Mouse (Mus musculus) kidney, embryonic 15.5 days (tissue): ENCODE data around the gene Tgfbr1. TPM values are rescaled to one million over a fixed set of nuclear protein-coding genes. Genes with fewer than 3 reads are reported as not detected.

Source experiments
- ATAC-seq: fragments of 200-750 bp; cut with Nextera tagmentation; replicated peaks from 2 replicates; pipeline ENCODE4 v1.8.0; 2017; ENCODE audit warnings: moderate TSS enrichment; ENCODE audit not compliant: low FRiP score
- H3K27ac ChIP-seq: fragments of 300-500 bp; sonication (generic); 2 replicates; pipeline ENCODE4 v1.5.1; 2015; ENCODE audit warnings: mild to moderate bottlenecking, inconsistent platforms
- H3K27me3 ChIP-seq: fragments of 300-500 bp; sonication (generic); 2 replicates; pipeline ENCODE4 v1.6.1; 2015; ENCODE audit warnings: inconsistent platforms
- H3K36me3 ChIP-seq: fragments of 300-500 bp; sonication (generic); 2 replicates; pipeline ENCODE4 v1.6.1; 2015; ENCODE audit warnings: inconsistent platforms
- H3K4me1 ChIP-seq: fragments of 300-500 bp; sonication (generic); 2 replicates; pipeline ENCODE4 v1.6.1; 2015; ENCODE audit warnings: inconsistent platforms
- H3K4me2 ChIP-seq: fragments of 300-500 bp; sonication (generic); 2 replicates; pipeline ENCODE4 v1.6.1; 2015; ENCODE audit warnings: moderate library complexity, mild to moderate bottlenecking, inconsistent platforms
- H3K4me3 ChIP-seq: fragments of 300-500 bp; sonication (generic); replicated peaks from 2 replicates; pipeline ENCODE4 v1.5.1; 2015; ENCODE audit warnings: mild to moderate bottlenecking, inconsistent platforms
- H3K9ac ChIP-seq: fragments of 300-500 bp; sonication (generic); 2 replicates; pipeline ENCODE4 v1.6.1; 2015; ENCODE audit warnings: mild to moderate bottlenecking, inconsistent platforms
- H3K9me3 ChIP-seq: fragments of 300-500 bp; sonication (generic); replicated peaks from 2 replicates; pipeline ENCODE4 v1.6.1; 2016; ENCODE audit warnings: inconsistent platforms
- WGBS: fragments of 180-500 bp; shearing (Covaris S2); methylation state at CpG from one replicate; pipeline ENCODE4 v1.1.7; 2015; ENCODE audit warnings: mixed read lengths; 5-methylcytosine and 5-hydroxymethylcytosine counted together
- polyA plus RNA-seq: library from polyadenylated mRNA; unstranded; fragments of >200 nt; fragmentation: Nextera tagmentation; extraction: Ambion mirVana; gene quantifications from 2 replicates; pipeline ENCODE4 v1.2.1, GENCODE M21; 2015

The Tgfbr1 gene
- polyA plus RNA-seq, 1 experiment from 2014 or later: 45.2 TPM

DNA sequence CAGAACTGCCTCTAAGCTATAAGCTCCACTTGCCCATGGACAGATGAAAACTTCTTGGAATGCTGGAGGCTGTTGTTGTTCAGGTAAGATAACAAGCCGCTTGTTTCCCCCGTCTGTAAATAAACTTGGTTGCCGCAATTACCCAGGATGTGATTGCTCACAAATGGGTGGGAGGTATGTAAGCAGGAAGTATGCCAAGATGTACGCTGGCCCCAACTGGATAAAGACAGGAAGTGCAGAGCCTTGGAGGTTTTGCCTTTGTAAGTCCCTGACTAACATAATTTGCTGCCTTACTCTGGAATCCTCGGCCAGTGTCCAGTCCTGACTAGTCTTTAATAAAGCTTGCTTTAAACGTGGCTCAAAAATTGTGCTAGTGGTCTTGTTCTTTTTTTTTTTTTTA, 77.5 kb downstream of the Tgfbr1 start:
- no peak overlapping the region for H3K27ac ChIP-seq
- no peaks in the 10 kb centered on the region for H3K36me3 ChIP-seq
- H3K9ac ChIP-seq: no peak overlapping the region
- no peak overlapping the region for H3K4me2 ChIP-seq
- no peak overlapping the region for H3K4me3 ChIP-seq
- peaks cover 13% of the 10 kb centered on the region for H3K4me1 ChIP-seq
- WGBS: 55% methylated on average over 6 of the region's 6 CpGs
- peaks cover 20% of the 10 kb centered on the region; the same call in 1 of the 2 replicates for H3K27me3 ChIP-seq
- no peak for ATAC-seq
- H3K9me3 ChIP-seq: no peaks in the 10 kb centered on the region

DNA sequence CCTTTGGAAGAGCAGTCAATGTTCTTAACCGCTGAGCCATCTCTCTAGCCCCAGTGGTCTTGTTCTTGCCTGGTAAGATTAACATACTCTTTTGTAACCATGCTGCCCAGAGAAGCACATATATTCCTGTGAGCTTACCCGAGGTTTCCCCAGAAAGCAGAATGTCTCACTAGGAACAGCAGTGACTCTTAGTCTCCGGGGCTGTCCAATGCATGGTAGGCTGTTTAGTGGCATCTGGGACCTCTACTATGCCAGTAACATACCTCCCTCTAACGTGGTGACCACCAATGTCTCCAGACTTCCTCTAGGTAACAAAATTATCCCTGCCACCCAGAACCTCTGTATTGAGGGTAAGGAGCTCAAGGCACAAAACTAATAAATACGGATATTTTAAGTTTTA, 78.1 kb downstream of the Tgfbr1 start:
- H3K27me3 ChIP-seq: peaks cover 19% of the 10 kb centered on the region; the same call in 1 of the 2 replicates
- WGBS: 86% methylated on average over 5 of the region's 5 CpGs
- no peak overlapping the region for H3K9ac ChIP-seq
- H3K4me2 ChIP-seq: no peak overlapping the region
- H3K4me1 ChIP-seq: peaks cover 12% of the 10 kb centered on the region; the same call in 1 of the 2 replicates
- no peak overlapping the region for H3K27ac ChIP-seq
- H3K9me3 ChIP-seq: no peaks in the 10 kb centered on the region
- ATAC-seq: no peak
- H3K4me3 ChIP-seq: no peak overlapping the region
- no peaks in the 10 kb centered on the region for H3K36me3 ChIP-seq

DNA sequence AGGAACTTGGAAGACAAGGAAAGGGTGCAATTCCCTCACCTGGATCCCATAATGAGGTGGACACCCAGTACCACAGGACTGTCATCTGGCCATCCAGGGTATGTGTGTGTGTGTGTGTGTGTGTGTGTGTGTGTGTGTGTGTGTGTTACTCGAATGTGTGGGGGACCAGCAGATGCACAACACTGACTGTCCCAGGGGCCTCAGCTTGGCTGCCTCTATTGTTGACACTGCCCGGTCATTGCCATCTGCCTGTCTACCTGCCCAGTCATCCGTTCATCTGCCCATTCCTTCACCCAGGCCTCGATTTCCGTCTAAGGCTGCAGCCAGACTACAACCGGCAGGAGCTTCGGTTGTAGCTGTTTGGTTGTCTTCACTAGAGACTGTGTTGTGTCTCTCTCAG, 79.7 kb downstream of the Tgfbr1 start:
- Histone ChIP-seq H3K9ac (no peak overlapping the region), H3K4me1 (peaks cover 20% of the 10 kb centered on the region), H3K27me3 (peaks cover 21% of the 10 kb centered on the region), H3K27ac (no peak overlapping the region), H3K4me3 (no peak overlapping the region), H3K4me2 (no peak overlapping the region), H3K36me3 (no peaks in the 10 kb centered on the region), H3K9me3 (no peaks in the 10 kb centered on the region)
- no peak for ATAC-seq
- 64% methylated on average over 7 of the region's 7 CpGs for WGBS

DNA sequence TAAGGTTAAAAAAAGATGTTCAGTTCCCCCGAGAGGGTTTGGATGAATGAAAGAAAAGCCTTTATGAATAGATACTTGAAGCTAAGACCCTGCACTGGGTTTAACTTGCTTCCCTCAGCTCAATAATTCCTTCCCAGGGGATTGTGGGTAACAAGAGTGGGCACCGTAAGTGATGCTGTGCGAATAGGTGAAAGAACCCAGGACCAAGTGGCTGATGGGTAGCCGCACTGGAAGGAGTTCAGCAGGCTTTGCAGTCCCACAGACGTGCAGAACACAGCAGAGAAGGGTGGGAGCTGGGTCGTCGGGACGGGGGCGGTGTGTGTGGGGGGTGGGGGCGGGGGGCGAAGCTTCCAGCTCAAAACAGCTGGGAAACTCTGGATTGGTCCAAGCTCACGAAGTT, 82.1 kb downstream of the Tgfbr1 start:
- Histone ChIP-seq H3K27ac (no peak overlapping the region), H3K4me1 (peaks cover 24% of the 10 kb centered on the region), H3K4me3 (no peak overlapping the region), H3K9ac (no peak overlapping the region), H3K4me2 (no peak overlapping the region), H3K27me3 (peaks cover 23% of the 10 kb centered on the region), H3K36me3 (no peaks in the 10 kb centered on the region), H3K9me3 (no peaks in the 10 kb centered on the region)
- ATAC-seq: no peak
- WGBS: 59% methylated on average over 12 of the region's 12 CpGs

DNA sequence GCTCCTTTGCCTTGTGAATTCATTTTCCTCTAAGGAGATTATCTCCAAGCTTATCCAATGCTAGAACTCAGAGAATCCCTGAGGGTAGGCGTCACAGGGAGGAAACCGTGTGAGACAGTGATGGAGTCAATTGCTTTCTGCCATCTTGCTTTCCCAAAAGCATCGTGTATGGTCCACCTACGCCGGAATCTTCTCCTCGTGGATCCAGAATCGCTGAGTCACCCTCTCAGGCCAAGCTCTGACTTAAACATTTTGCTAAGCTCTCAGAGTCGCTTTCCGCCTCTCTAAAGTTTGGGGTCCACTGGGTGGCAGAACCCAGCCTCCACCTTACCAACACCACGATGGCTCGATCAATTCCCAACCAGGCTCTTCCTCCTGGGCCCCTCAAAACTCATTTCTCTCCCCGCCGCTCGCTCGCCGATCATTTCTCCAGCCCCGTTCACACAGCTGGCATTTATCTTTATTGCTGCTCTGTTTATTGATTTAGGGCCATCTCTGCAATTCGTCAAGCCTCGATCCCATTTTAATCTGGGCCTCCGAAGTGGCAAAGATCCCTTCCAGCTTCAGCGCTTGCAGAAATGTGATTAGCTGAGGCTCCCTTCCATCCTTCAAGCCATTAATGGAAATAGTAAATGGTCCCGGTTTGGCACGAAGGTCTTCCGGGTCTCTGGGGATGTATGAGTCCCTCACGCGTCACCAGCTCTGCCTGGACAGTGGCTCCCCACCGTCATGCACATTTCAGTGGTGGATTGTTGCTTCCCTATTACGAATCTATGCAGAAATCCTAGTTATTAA, 82.7 kb downstream of the Tgfbr1 start:
- Histone ChIP-seq H3K4me3 (no peak overlapping the region), H3K9ac (no peak overlapping the region), H3K27me3 (peaks cover 23% of the 10 kb centered on the region), H3K36me3 (no peaks in the 10 kb centered on the region), H3K9me3 (no peaks in the 10 kb centered on the region), H3K4me2 (no peak overlapping the region), H3K27ac (no peak overlapping the region), H3K4me1 (peaks cover 24% of the 10 kb centered on the region)
- WGBS: 55% methylated on average over 28 of the region's 28 CpGs
- no peak for ATAC-seq

DNA sequence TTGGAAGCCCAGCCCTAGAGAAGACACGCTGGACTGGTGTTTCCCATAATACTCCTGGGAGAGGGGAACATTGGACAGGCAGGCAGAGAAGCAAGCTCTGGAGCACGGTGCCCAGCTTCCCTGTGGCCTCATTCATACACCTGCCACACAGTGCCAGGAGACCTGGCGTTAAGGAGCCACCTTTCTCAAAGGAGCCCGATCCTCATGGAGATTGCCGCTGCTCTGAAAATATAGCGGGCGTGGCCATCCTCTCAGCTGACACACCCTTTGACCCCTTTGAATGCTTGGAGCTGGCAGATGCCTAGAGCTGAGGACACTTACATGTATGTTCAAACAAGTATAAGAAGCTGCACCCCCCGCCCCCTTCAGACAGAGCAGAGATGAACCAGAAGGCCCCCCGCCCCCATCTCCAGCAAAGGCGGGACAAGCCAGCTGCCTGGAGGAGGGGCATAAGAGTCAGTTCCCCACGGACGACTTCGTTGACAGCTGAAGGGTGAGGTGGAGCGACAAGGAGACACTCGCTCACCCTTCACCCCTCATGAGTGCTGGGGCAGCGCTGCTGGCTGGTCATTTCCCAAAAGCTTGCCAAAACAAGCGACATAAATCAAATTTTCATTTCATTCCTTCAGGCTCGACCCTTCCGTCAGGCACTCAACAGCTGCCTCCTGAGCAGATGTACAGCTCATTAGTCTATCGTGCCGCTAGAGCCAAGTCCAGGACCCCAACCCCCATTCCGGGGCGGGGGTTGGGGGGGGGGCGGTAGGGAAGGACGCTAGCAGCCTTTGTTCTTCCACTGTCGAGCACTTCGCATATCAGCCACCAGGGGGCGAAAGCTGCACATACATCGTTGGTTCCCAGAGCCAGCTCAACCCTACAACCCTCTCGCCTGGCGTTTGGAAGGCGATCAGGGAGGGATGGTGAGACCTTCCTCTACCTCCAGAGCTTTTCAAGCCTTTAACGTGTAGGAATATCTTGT, 84.6 kb downstream of the Tgfbr1 start:
- H3K9ac ChIP-seq: peak overlapping the region; percentile 50
- H3K4me1 ChIP-seq: peaks cover 24% of the 10 kb centered on the region
- no peaks in the 10 kb centered on the region for H3K36me3 ChIP-seq
- 2% methylated on average over 33 of the region's 33 CpGs for WGBS
- no peaks in the 10 kb centered on the region for H3K9me3 ChIP-seq
- peak overlapping the region; percentile 85 for H3K4me2 ChIP-seq
- H3K4me3 ChIP-seq: peak overlapping the region; percentile 49
- H3K27ac ChIP-seq: peak overlapping the region; percentile 19
- ATAC-seq: peak; percentile 83
- H3K27me3 ChIP-seq: peaks cover 23% of the 10 kb centered on the region

DNA sequence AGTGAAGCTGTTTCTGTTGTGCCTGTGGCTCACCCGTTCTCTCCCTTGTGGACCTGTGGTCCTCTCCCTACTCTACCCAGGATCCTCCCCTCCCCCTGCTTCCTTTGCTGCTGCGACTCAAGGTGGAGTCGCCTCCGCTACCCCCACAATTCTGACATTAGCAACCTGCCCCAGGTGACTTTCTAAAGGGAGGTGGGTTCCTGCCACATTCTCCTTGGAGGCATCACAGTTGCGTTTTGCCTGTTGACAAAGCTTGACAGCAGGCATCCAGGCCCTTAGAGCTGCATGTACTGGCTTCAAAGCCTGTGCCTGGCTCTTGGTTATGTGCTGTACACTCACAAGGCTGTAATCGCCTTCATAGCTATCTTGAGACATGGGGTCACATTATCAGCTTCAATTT, 85.9 kb downstream of the Tgfbr1 start:
- no peak overlapping the region for H3K27ac ChIP-seq
- peaks cover 23% of the 10 kb centered on the region for H3K27me3 ChIP-seq
- H3K9me3 ChIP-seq: no peaks in the 10 kb centered on the region
- H3K4me2 ChIP-seq: no peak overlapping the region
- peaks cover 13% of the 10 kb centered on the region for H3K4me1 ChIP-seq
- H3K36me3 ChIP-seq: no peaks in the 10 kb centered on the region
- no peak for ATAC-seq
- H3K9ac ChIP-seq: no peak overlapping the region
- WGBS: 81% methylated on average over 6 of the region's 6 CpGs
- H3K4me3 ChIP-seq: no peak overlapping the region

DNA sequence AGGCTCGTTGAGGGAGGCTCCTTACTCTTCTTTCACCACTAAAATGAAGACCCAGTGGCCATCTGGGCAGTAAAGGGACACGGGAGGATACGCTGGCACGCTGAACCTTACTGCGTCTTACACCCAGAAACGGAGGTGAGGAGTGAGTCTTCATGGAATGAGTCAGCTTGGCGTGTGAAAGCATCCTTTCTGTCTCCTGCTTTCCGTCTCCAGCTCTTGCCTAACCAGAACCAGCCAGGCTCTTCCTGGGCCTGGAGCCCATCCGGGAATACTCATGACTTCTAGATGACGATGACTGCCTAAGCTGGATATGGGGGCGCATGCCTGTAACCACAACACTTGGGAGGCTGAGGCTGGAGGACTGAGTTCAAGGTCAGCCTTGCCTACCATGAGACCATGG, 87.9 kb downstream of the Tgfbr1 start:
- Histone ChIP-seq H3K9me3 (no peaks in the 10 kb centered on the region), H3K4me2 (no peak overlapping the region), H3K27ac (no peak overlapping the region), H3K4me1 (peaks cover 12% of the 10 kb centered on the region), H3K9ac (no peak overlapping the region), H3K27me3 (peaks cover 15% of the 10 kb centered on the region), H3K36me3 (no peaks in the 10 kb centered on the region), H3K4me3 (no peak overlapping the region)
- ATAC-seq: no peak
- WGBS: 85% methylated on average over 11 of the region's 11 CpGs

DNA sequence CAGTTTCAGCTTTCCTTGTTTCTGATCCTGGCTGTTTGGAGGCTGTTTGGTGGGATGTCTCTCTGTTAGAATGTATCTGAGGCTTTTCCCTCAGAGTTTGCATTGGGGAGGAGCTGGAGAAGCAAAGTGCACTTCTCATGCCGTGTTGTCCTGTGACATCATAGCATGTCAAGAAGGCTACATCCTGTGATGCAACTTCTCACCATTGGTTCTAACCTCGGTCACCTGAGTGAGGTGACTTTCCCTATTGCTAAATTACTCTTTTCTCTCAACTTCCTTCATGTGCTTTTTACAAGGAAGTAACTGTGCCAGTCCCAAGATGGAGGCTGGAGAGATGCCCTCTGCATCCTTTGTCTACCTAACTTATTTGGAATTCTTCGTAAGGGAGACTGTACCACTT, 95.5 kb downstream of the Tgfbr1 start:
- Histone ChIP-seq H3K27ac (no peak overlapping the region), H3K36me3 (no peaks in the 10 kb centered on the region), H3K4me2 (no peak overlapping the region), H3K4me3 (no peak overlapping the region), H3K9me3 (no peaks in the 10 kb centered on the region), H3K4me1 (no peaks in the 10 kb centered on the region), H3K27me3 (peaks cover 10% of the 10 kb centered on the region), H3K9ac (no peak overlapping the region)
- ATAC-seq: no peak
- WGBS: 93% methylated on average over 3 of the region's 3 CpGs

DNA sequence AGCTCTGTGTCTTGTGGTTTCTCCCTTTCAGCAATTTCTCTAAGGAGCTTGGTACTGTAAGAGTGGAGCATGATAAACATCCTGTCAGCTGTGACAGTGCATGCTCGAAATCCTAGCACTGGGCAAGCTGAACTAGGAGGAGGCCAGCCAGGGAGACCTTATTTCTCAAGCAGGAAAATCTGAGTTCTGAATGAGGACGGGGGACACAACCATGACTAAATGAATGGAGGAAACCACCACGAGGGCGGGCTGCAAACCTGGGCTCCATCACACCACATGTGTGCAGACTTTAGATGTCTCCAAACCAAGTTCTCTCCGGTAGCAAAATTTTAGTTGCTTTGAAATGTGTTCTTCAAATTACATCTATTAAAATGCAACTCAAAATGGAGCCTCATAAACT, 96.1 kb downstream of the Tgfbr1 start:
- no peak for ATAC-seq
- H3K36me3 ChIP-seq: no peaks in the 10 kb centered on the region
- H3K9me3 ChIP-seq: no peaks in the 10 kb centered on the region
- no peak overlapping the region for H3K27ac ChIP-seq
- no peak overlapping the region for H3K4me3 ChIP-seq
- no peak overlapping the region for H3K9ac ChIP-seq
- whole genome bisulfite sequencing: 40% methylated on average over 5 of the region's 5 CpGs
- H3K4me1 ChIP-seq: no peaks in the 10 kb centered on the region
- H3K27me3 ChIP-seq: peaks cover 10% of the 10 kb centered on the region
- no peak overlapping the region for H3K4me2 ChIP-seq

DNA sequence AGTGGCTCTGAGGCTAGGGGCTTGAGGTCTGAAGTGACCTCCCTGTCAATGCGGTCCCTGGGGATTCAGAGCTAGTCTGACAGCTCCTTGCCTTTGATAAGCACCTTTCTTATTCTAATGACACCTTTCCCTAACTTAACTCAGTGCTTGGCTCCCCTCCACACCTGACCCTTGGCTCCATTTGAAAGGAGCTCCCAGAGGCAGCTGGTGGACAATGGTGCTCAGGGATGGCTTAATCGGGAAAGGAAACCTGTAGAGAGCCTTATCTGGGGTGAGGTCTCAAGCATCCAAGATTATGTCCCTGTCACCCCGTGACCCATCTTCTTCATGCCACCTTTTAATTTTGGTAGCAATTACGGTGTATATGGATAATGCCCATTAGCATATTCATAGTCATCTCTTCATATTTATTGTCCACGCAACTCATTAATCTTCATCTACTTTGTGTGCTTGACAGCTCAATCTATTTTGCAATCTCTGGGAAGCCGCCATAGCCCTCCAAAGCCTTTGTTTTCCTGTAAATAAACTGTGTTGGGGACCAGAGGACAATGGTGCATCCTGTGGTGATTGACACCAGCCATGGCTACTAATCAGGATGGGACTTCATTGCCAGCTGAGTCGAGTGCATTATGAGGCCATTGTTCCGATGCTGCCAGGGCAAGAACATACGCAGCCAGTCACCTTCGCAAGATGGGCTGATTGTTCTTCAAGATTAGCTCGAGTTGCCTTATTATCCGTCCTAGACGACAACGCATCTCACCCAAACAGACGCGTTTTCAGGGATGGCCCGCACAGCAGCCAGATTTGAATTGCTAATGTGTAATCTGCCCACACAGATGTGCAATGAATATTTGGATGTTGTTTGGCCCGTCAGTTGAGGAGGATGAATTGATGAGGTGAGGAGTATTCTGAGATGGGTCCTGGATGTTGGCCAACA, 96.8 kb downstream of the Tgfbr1 start:
- ATAC-seq: no peak

More for the DNA sequence above, 96.8 kb downstream of the Tgfbr1 start:
- no peak overlapping the region for H3K4me2 ChIP-seq
- H3K9me3 ChIP-seq: no peaks in the 10 kb centered on the region
- WGBS: 29% methylated on average over 18 of the region's 18 CpGs
- H3K27ac ChIP-seq: no peak overlapping the region
- peaks cover 10% of the 10 kb centered on the region for H3K27me3 ChIP-seq
- no peak overlapping the region for H3K9ac ChIP-seq
- H3K4me1 ChIP-seq: no peaks in the 10 kb centered on the region
- no peaks in the 10 kb centered on the region for H3K36me3 ChIP-seq
- H3K4me3 ChIP-seq: no peak overlapping the region
